Mouse (Mus musculus): Measurements from ENCODE around the gene Usp50. TPM values are rescaled to one million over a fixed set of nuclear protein-coding genes. Genes with fewer than 3 reads are reported as not detected.

Usp50 gene
- polyA plus RNA-seq, 1 experiment from 2014 or later = 2.0 TPM

DNA sequence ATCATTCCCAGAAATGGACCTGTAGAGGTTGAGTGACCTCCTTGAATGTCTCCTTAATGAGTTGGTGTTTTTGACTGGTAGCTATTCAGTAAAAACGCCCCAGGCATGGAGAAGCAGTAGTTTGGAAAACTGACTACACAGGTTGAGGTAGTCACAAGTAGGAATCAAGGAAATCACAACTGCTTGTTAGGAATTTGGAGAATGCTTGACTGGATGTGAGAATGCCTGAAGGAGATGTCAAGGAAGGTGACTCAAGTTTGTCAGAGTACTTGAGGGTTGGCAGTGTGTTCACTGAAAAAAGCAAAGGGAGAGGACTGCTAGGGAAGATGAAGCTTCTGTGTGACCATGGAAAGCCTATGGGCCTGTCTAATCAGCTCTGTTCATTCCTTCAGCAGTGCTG, 105.9 kb downstream of the Usp50 start:
- no peak overlapping the region for H3K4me2 ChIP-seq
- H3K4me3 ChIP-seq = no peak overlapping the region
- no peak for ATAC-seq (ENCODE audit: insufficient number of reproducible peaks, low FRiP score, low TSS enrichment, low read depth)
- H3K4me1 ChIP-seq = peaks cover 14% of the 10 kb centered on the region
- peaks cover 10% of the 10 kb centered on the region; the same call in 1 of the 2 replicates for H3K36me3 ChIP-seq
- no peaks in the 10 kb centered on the region for H3K9me3 ChIP-seq
- no peak overlapping the region for H3K9ac ChIP-seq
- no peaks in the 10 kb centered on the region for H3K27me3 ChIP-seq
- no peak overlapping the region for H3K27ac ChIP-seq
- 89% methylated on average over 1 of the region's 1 CpGs for WGBS

DNA sequence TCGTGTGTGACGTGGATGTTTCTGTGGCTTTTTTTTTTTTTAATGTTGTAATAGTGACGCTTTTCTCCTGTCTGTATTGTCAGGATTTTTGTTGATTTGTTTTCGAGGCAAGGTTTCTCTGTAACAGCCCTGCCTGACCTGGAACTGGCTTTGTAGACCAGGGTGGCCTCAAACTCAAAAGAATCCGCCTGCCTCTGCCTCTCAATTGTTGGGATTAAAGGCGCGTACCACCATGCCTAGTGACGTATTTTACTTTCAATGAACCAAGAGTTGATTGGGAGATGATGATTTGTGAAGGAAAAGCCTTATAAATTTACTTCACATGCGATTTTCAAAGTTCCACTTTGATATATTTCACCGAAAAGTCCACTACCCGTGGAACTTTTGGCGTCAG, 107.2 kb downstream of the Usp50 start, which contains the start of gene Gabpb1:
Gene Gabpb1 (minus strand): TSS at position 216 of the 394 bp plus-strand sequence.
- no peak for ATAC-seq (ENCODE audit: insufficient number of reproducible peaks, low FRiP score, low TSS enrichment, low read depth)
- H3K27me3 ChIP-seq = no peaks in the 10 kb centered on the region
- H3K9me3 ChIP-seq = no peaks in the 10 kb centered on the region
- H3K4me2 ChIP-seq = peak within 1 kb of the TSS; percentile 61
- peak within 1 kb of the TSS; percentile 90 for H3K4me3 ChIP-seq
- WGBS = 21% methylated on average over 12 of the region's 12 CpGs
- 0 out of 2 replicates have a peak, but pooled peaks cover 7% of the 10 kb centered on the region for H3K36me3 ChIP-seq
- peaks cover 15% of the 10 kb centered on the region for H3K4me1 ChIP-seq
- peak within 1 kb of the TSS; percentile 97 for H3K9ac ChIP-seq
- H3K27ac ChIP-seq = peak within 1 kb of the TSS; percentile 100

GRCm38 (mm10) chr2:126675169-126676121, 107.8 kb downstream of the Usp50 start:
- peak overlapping the region; percentile 97 for H3K9ac ChIP-seq
- peak overlapping the region; percentile 61 for H3K4me2 ChIP-seq
- H3K9me3 ChIP-seq = no peaks in the 10 kb centered on the region
- peak overlapping the region; percentile 90 for H3K4me3 ChIP-seq
- H3K27me3 ChIP-seq = no peaks in the 10 kb centered on the region
- under 1% methylated on average over 96 of the region's 99 CpGs for WGBS
- H3K4me1 ChIP-seq = peaks cover 15% of the 10 kb centered on the region
- H3K36me3 ChIP-seq = 0 out of 2 replicates have a peak, but pooled peaks cover 6% of the 10 kb centered on the region
- H3K27ac ChIP-seq = peak overlapping the region; percentile 100
- ATAC-seq (ENCODE audit: insufficient number of reproducible peaks, low FRiP score, low TSS enrichment, low read depth) = peak; percentile 90

DNA sequence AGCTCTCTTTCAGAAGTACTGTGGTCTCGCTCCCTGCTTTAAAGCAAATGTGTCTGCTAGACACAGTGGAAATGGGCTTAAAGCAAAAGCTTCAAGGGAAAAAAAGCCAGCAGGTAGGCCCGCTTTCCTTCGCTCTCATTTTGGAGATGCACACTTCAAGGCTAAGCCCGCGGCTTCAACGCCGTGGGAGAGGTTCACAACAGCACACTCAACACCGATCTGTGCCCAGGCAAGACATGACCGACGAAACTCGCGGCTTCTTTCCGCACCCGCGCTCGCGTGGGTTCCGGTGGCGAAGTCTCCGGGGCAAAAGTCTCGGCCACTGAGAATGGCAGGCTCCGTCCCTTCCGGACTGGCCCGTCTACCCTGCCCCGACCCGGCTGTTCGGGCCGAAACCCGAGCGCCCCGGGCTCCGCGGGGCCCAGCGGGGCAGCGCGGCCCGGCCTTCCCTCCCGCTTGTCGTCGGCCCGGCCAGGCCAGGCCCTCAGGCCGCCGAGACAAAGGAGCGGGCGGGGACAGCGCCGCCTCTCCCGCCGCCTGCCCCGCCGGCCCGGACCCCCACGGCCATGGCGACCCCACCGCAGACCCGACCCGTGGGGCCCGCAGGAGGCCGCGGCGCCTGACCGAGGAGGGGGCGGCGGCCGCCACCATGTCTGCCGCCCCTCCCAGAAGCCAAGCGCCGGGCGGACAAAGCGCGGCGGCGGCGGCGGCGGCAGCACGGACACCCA, 108.7 kb downstream of the Usp50 start:
- H3K27ac ChIP-seq = peak overlapping the region; percentile 100
- H3K4me3 ChIP-seq = peak overlapping the region; percentile 90
- peaks cover 15% of the 10 kb centered on the region for H3K4me1 ChIP-seq
- ATAC-seq (ENCODE audit: insufficient number of reproducible peaks, low FRiP score, low TSS enrichment, low read depth) = peak; percentile 65
- H3K27me3 ChIP-seq = no peaks in the 10 kb centered on the region
- H3K36me3 ChIP-seq = 0 out of 2 replicates have a peak, but pooled peaks cover 3% of the 10 kb centered on the region
- under 1% methylated on average over 63 of the region's 77 CpGs for WGBS
- peak overlapping the region; percentile 61 for H3K4me2 ChIP-seq
- H3K9ac ChIP-seq = peak overlapping the region; percentile 97
- no peaks in the 10 kb centered on the region for H3K9me3 ChIP-seq

DNA sequence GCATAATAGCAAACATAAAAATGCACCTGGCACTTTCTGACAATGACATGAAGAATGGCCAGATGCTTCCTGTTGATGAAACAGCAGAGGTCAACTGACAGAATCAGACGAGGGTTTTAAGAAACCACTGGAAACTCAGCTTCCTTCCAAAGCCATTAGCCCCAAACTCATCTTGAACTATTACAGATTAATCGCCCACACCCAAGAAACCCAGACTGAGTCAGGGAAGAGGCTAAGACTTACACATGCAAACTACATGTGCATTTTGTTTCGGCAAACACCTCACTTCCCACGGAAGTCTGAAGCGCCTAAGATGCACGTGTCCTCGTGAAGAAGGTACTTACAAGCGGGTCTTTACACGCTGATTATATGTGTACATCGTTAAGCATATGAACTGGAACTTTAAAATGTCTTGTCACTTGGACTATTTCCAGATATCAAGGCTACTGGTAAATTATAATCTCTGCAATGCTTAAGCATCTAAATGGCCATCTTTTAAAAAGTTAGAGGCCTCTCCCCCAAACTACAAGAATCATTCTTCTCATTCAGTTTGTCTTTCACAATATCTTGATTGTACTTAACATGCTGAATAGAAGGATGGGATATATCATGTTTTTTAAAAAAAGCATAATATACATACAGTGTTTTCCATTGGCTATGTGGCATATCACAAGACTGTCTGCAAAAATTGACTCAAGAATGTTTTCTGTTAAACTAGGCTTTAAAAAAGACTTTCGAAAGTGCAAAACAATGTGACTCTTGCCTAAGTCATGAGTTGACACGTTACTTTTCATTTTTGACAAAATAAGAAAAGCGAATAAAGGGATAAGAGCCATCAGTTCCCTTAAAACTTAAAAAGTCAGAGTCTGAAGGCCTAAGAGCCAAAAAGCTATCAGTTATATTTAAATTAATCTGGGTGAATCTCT, 109.7 kb downstream of the Usp50 start:
- ATAC-seq (ENCODE audit: insufficient number of reproducible peaks, low FRiP score, low TSS enrichment, low read depth) = no peak
- peak overlapping the region; percentile 90 for H3K4me3 ChIP-seq
- no peaks in the 10 kb centered on the region for H3K27me3 ChIP-seq
- H3K4me1 ChIP-seq = peaks cover 15% of the 10 kb centered on the region
- peak overlapping the region; percentile 100 for H3K27ac ChIP-seq
- no peaks in the 10 kb centered on the region for H3K9me3 ChIP-seq
- peak overlapping the region; percentile 61 for H3K4me2 ChIP-seq
- peak overlapping the region; percentile 97 for H3K9ac ChIP-seq
- 54% methylated on average over 13 of the region's 13 CpGs for WGBS
- 0 out of 2 replicates have a peak, but pooled peaks cover 3% of the 10 kb centered on the region for H3K36me3 ChIP-seq

GRCm38 (mm10) chr2:126668621-126669252, 114.5 kb downstream of the Usp50 start:
- Histone ChIP-seq H3K4me2 (no peak overlapping the region), H3K27ac (no peak overlapping the region), H3K27me3 (no peaks in the 10 kb centered on the region), H3K9ac (no peak overlapping the region), H3K4me1 (peaks cover 11% of the 10 kb centered on the region), H3K36me3 (no peaks in the 10 kb centered on the region), H3K9me3 (no peaks in the 10 kb centered on the region), H3K4me3 (no peak overlapping the region)
- 89% methylated on average over 5 of the region's 5 CpGs for WGBS
- ATAC-seq (ENCODE audit: insufficient number of reproducible peaks, low FRiP score, low TSS enrichment, low read depth) = no peak

DNA sequence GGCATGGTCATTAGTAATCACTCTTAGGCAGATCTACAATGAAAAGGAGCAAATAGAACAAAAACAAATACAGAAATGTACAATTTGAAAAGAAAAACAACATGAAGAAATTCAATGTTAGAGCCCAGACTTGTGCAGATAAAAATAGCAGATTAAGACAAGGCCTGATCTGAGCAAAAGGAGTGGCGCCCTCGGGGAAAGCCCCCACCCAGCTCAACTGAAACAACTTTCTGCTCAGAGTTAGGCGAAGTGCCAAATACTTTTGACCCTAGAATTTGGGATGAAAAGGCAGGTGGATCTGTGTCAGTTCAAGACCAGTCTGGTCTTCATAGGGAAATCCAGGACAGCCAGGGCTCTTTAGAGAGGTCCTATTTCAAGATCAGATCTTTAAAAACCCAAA, 117.3 kb downstream of the Usp50 start:
- H3K9ac ChIP-seq = no peak overlapping the region
- no peaks in the 10 kb centered on the region for H3K36me3 ChIP-seq
- WGBS = 67% methylated on average over 3 of the region's 3 CpGs
- H3K27ac ChIP-seq = 0 out of 2 replicates have a peak overlapping the region, but pooled peaks have one; percentile 43
- no peak overlapping the region for H3K4me2 ChIP-seq
- no peaks in the 10 kb centered on the region for H3K4me1 ChIP-seq
- no peaks in the 10 kb centered on the region for H3K27me3 ChIP-seq
- ATAC-seq (ENCODE audit: insufficient number of reproducible peaks, low FRiP score, low TSS enrichment, low read depth) = no peak
- no peak overlapping the region for H3K4me3 ChIP-seq
- H3K9me3 ChIP-seq = no peaks in the 10 kb centered on the region

GRCm38 (mm10) chr2:126663481-126663880, 119.8 kb downstream of the Usp50 start:
- no peak overlapping the region for H3K4me2 ChIP-seq
- H3K27me3 ChIP-seq = no peaks in the 10 kb centered on the region
- no peaks in the 10 kb centered on the region for H3K4me1 ChIP-seq
- no peak overlapping the region for H3K27ac ChIP-seq
- ATAC-seq (ENCODE audit: insufficient number of reproducible peaks, low FRiP score, low TSS enrichment, low read depth) = no peak
- no peaks in the 10 kb centered on the region for H3K36me3 ChIP-seq
- no peak overlapping the region for H3K9ac ChIP-seq
- 55% methylated on average over 4 of the region's 4 CpGs for WGBS
- no peaks in the 10 kb centered on the region for H3K9me3 ChIP-seq
- no peak overlapping the region for H3K4me3 ChIP-seq

Data from limb, embryonic 15.5 days (tissue).